20 mouse cellular contexts compared by ENCODE assay signal in genomic region chr11:97666794-97667193, GRCm38 (mm10). TPM values are rescaled to one million over a fixed set of nuclear protein-coding genes. Genes with fewer than 3 reads are reported as not detected.
DNase-seq lines count a peak whose midpoint lies in the region; ATAC-seq and TF ChIP-seq lines count a peak whose summit lies in the region.
"Had no signal": no experiment of that assay in that cellular context is flagged by ENCODE, and none has a peak within 500 bp of the region (broad histone marks: within the 10 kb centered on the region; RNA-seq: fewer than 3 reads in every experiment).

No protein-coding gene starts in this region.

- peaks cover 6% of the 10 kb centered on the region for H3K27me3 ChIP-seq in forebrain, embryonic 11.5 days (ENCODE audit: control insufficient read depth, insufficient read depth, low read length)
- H3K27me3 ChIP-seq in forebrain, postnatal 0 days (ENCODE audit: insufficient read depth, low read length): no peaks in the 10 kb centered on the region
- H3K27me3 ChIP-seq in hindbrain, embryonic 10.5 days (ENCODE audit: insufficient read depth, poor library complexity, severe bottlenecking): peaks cover 12% of the 10 kb centered on the region
- peaks cover 8% of the 10 kb centered on the region for H3K27me3 ChIP-seq in hindbrain, embryonic 12.5 days
- H3K27me3 ChIP-seq in ES-Bruce4 (ENCODE audit: control insufficient read depth, insufficient read depth, low read length, poor library complexity, severe bottlenecking): no peaks in the 10 kb centered on the region
- peaks cover 8% of the 10 kb centered on the region for H3K27me3 ChIP-seq in embryonic facial prominence, embryonic 10.5 days (replicated peaks; ENCODE audit: low read depth, poor library complexity, severe bottlenecking)
- H3K27me3 ChIP-seq in liver, embryonic 12.5 days (replicated peaks): peaks cover 84% of the 10 kb centered on the region
- H3K27me3 ChIP-seq: CH12.LX had no signal

- DNase-seq in forebrain, embryonic 11.5 days (ENCODE audit: low spot score): peak; percentile 53
- DNase-seq in forebrain, postnatal 0 days: no peak
- no peak for DNase-seq in hindbrain, embryonic 10.5 days (ENCODE audit: low spot score)
- DNase-seq in embryonic facial prominence, embryonic 10.5 days (ENCODE audit: low spot score): no peak
- DNase-seq: adrenal gland, postnatal 14 days; cerebellum, adult 9-11 months; gastrocnemius, postnatal 10 days; heart, postnatal 10 days; kidney, adult 2 months had no signal

- H3K9me3 ChIP-seq in forebrain, embryonic 11.5 days (ENCODE audit: control insufficient read depth, low read length): no peaks in the 10 kb centered on the region
- no peaks in the 10 kb centered on the region for H3K9me3 ChIP-seq in forebrain, postnatal 0 days (ENCODE audit: low read length)
- H3K9me3 ChIP-seq in hindbrain, embryonic 10.5 days: no peaks in the 10 kb centered on the region; the same call in 1 of the 2 replicates
- no peaks in the 10 kb centered on the region for H3K9me3 ChIP-seq in hindbrain, embryonic 12.5 days (replicated peaks)
- no peaks in the 10 kb centered on the region for H3K9me3 ChIP-seq in ES-Bruce4 (replicated peaks; ENCODE audit: control insufficient read depth, insufficient read depth, low read length, poor library complexity, severe bottlenecking)
- H3K9me3 ChIP-seq in embryonic facial prominence, embryonic 10.5 days: no peaks in the 10 kb centered on the region
- no peaks in the 10 kb centered on the region for H3K9me3 ChIP-seq in liver, embryonic 12.5 days (replicated peaks)
- H3K9me3 ChIP-seq: embryonic facial prominence, embryonic 15.5 days; forebrain, embryonic 13.5 days; hindbrain, embryonic 15.5 days had no signal

- H3K4me2 ChIP-seq in forebrain, embryonic 11.5 days (ENCODE audit: low read depth, low read length, severe bottlenecking): no peak overlapping the region
- H3K4me2 ChIP-seq in forebrain, postnatal 0 days (ENCODE audit: low read depth): no peak overlapping the region
- H3K4me2 ChIP-seq in hindbrain, embryonic 12.5 days (replicated peaks): no peak overlapping the region
- H3K4me2 ChIP-seq in liver, embryonic 12.5 days: no peak overlapping the region
- H3K4me2 ChIP-seq: embryonic facial prominence, embryonic 15.5 days; forebrain, embryonic 13.5 days; hindbrain, embryonic 15.5 days had no signal

- H3K27ac ChIP-seq in forebrain, embryonic 11.5 days (ENCODE audit: low read depth, low read length): no peak overlapping the region
- H3K27ac ChIP-seq in forebrain, postnatal 0 days (ENCODE audit: low read depth, low read length): no peak overlapping the region
- H3K27ac ChIP-seq in hindbrain, embryonic 10.5 days: no peak overlapping the region
- H3K27ac ChIP-seq in hindbrain, embryonic 12.5 days: no peak overlapping the region
- peak overlapping the region; percentile 3; the same call in 1 of the 2 replicates for H3K27ac ChIP-seq in ES-Bruce4 (ENCODE audit: insufficient read depth, low read length)
- 0 out of 2 replicates have a peak overlapping the region, but pooled peaks have one; percentile 2 for H3K27ac ChIP-seq in embryonic facial prominence, embryonic 10.5 days (replicated peaks)
- H3K27ac ChIP-seq in liver, embryonic 12.5 days: no peak overlapping the region
- H3K27ac ChIP-seq: embryonic facial prominence, embryonic 15.5 days; forebrain, embryonic 13.5 days; hindbrain, embryonic 15.5 days had no signal

- no peak overlapping the region for H3K4me3 ChIP-seq in forebrain, embryonic 11.5 days (ENCODE audit: low read depth, low read length)
- H3K4me3 ChIP-seq in forebrain, postnatal 0 days (ENCODE audit: low read depth, low read length): no peak overlapping the region
- H3K4me3 ChIP-seq in hindbrain, embryonic 10.5 days: peak overlapping the region; percentile 9; the same call in 1 of the 2 replicates
- no peak overlapping the region for H3K4me3 ChIP-seq in hindbrain, embryonic 12.5 days
- H3K4me3 ChIP-seq in ES-Bruce4 (ENCODE audit: low read depth, low read length): peak overlapping the region; percentile 36
- no peak overlapping the region for H3K4me3 ChIP-seq in embryonic facial prominence, embryonic 10.5 days
- no peak overlapping the region for H3K4me3 ChIP-seq in liver, embryonic 12.5 days
- H3K4me3 ChIP-seq: embryonic facial prominence, embryonic 15.5 days; erythroblast, embryonic 14.5 days; hindbrain, embryonic 15.5 days had no signal

- no peak for TF ChIP-seq CTCF in forebrain, postnatal 0 days (IDR thresholded peaks at IDR 0.05; ENCODE audit: low read depth)
- no peak for TF ChIP-seq CTCF in ES-Bruce4 (IDR thresholded peaks at IDR 0.05; ENCODE audit: low read depth, low read length)

- H3K36me3 ChIP-seq in forebrain, embryonic 11.5 days (ENCODE audit: control insufficient read depth, insufficient read depth, low read length): peaks cover 14% of the 10 kb centered on the region
- H3K36me3 ChIP-seq in forebrain, postnatal 0 days (ENCODE audit: insufficient read depth): peaks cover 28% of the 10 kb centered on the region
- peaks cover 69% of the 10 kb centered on the region for H3K36me3 ChIP-seq in hindbrain, embryonic 10.5 days
- H3K36me3 ChIP-seq in hindbrain, embryonic 12.5 days: peaks cover 66% of the 10 kb centered on the region
- H3K36me3 ChIP-seq in ES-Bruce4 (ENCODE audit: control insufficient read depth, insufficient read depth, low read length, poor library complexity, severe bottlenecking): peaks cover 19% of the 10 kb centered on the region
- H3K36me3 ChIP-seq in embryonic facial prominence, embryonic 10.5 days (replicated peaks): peaks cover 68% of the 10 kb centered on the region
- H3K36me3 ChIP-seq in liver, embryonic 12.5 days: peaks cover 33% of the 10 kb centered on the region

- TF ChIP-seq EP300 in ES-Bruce4 (IDR thresholded peaks at IDR 0.05; ENCODE audit: insufficient read depth, low read depth, low read length): no peak

- no peak for TF ChIP-seq POLR2A in ES-Bruce4 (IDR thresholded peaks at IDR 0.05; ENCODE audit: insufficient read depth, low read length)

- ATAC-seq in forebrain, embryonic 11.5 days (replicated peaks; ENCODE audit: low FRiP score): no peak
- no peak for ATAC-seq in forebrain, postnatal 0 days
- ATAC-seq in hindbrain, embryonic 12.5 days (ENCODE audit: low FRiP score): no peak
- ATAC-seq in liver, embryonic 12.5 days: no peak
- ATAC-seq: activated CD4-positive, CD25-positive, alpha-beta regulatory T cell, adult 4 months; forebrain, embryonic 13.5 days; intestine, embryonic 16.5 days had no signal

- peaks cover 14% of the 10 kb centered on the region for H3K4me1 ChIP-seq in forebrain, embryonic 11.5 days (replicated peaks; ENCODE audit: control insufficient read depth, insufficient read depth, low read length)
- peaks cover 16% of the 10 kb centered on the region; the same call in 1 of the 2 replicates for H3K4me1 ChIP-seq in forebrain, postnatal 0 days (ENCODE audit: insufficient read depth)
- peaks cover 75% of the 10 kb centered on the region for H3K4me1 ChIP-seq in hindbrain, embryonic 10.5 days (replicated peaks)
- H3K4me1 ChIP-seq in hindbrain, embryonic 12.5 days: peaks cover 40% of the 10 kb centered on the region
- peaks cover 12% of the 10 kb centered on the region for H3K4me1 ChIP-seq in ES-Bruce4 (ENCODE audit: control insufficient read depth, insufficient read depth, low read length)
- peaks cover 68% of the 10 kb centered on the region for H3K4me1 ChIP-seq in embryonic facial prominence, embryonic 10.5 days
- H3K4me1 ChIP-seq in liver, embryonic 12.5 days: peaks cover 51% of the 10 kb centered on the region

- WGBS in forebrain, embryonic 11.5 days: 95% methylated on average over 15 of the region's 15 CpGs
- 96% methylated on average over 15 of the region's 15 CpGs for WGBS in forebrain, postnatal 0 days
- WGBS in hindbrain, embryonic 10.5 days: 94% methylated on average over 15 of the region's 15 CpGs
- 92% methylated on average over 15 of the region's 15 CpGs for WGBS in hindbrain, embryonic 12.5 days
- WGBS in embryonic facial prominence, embryonic 10.5 days: 91% methylated on average over 15 of the region's 15 CpGs
- 69% methylated on average over 15 of the region's 15 CpGs for WGBS in liver, embryonic 12.5 days (ENCODE audit: insufficient replicate concordance)

- H3K9ac ChIP-seq in forebrain, embryonic 11.5 days (ENCODE audit: low read length): no peak overlapping the region
- no peak overlapping the region for H3K9ac ChIP-seq in forebrain, postnatal 0 days
- no peak overlapping the region for H3K9ac ChIP-seq in hindbrain, embryonic 12.5 days
- H3K9ac ChIP-seq in ES-Bruce4 (ENCODE audit: low read depth, poor library complexity, severe bottlenecking): peak overlapping the region; percentile 41
- no peak overlapping the region for H3K9ac ChIP-seq in liver, embryonic 12.5 days
- H3K9ac ChIP-seq: embryonic facial prominence, embryonic 15.5 days; forebrain, embryonic 13.5 days; hindbrain, embryonic 15.5 days had no signal

RNA-seq across cellular contexts. Expression of gene Mllt6, which starts 3.6 kb away (rescaled TPM):
- polyA plus RNA-seq in forebrain, embryonic 11.5 days (2014; fragmentation: Nextera tagmentation; extraction: Ambion mirVana): 3.4 and 4.9 TPM in 2 replicates
- 42.2 and 48.1 TPM in 2 replicates for total RNA-seq in forebrain, postnatal 0 days (2014; rRNA removed)
- polyA plus RNA-seq in forebrain, postnatal 0 days (2015; fragmentation: Nextera tagmentation; extraction: Ambion mirVana): 1.7 TPM in 2 replicates
- 2.1 and 2.2 TPM in 2 replicates for polyA plus RNA-seq in hindbrain, embryonic 10.5 days (2016; fragmentation: Nextera tagmentation; extraction: Ambion mirVana)
- 2.9 and 3.5 TPM in 2 replicates for polyA plus RNA-seq in hindbrain, embryonic 12.5 days (2016; fragmentation: Nextera tagmentation; extraction: Ambion mirVana)
- 23.7 and 25.2 TPM in 2 replicates for polyA plus RNA-seq in ES-Bruce4 (2011; ENCODE audit: insufficient read depth, insufficient read length, low read depth, missing spikeins)
- 2.1 and 2.2 TPM in 2 replicates for polyA plus RNA-seq in embryonic facial prominence, embryonic 10.5 days (2016; fragmentation: Nextera tagmentation; extraction: Ambion mirVana)
- 0.32 and 0.33 TPM in 2 replicates for polyA plus RNA-seq in liver, embryonic 12.5 days (2016; fragmentation: Nextera tagmentation; extraction: Ambion mirVana)

RNA-seq across cellular contexts. Expression of gene Cisd3, which starts 18.8 kb away (rescaled TPM):
- 13.5 and 14.0 TPM in 2 replicates for polyA plus RNA-seq in forebrain, embryonic 11.5 days (2014; fragmentation: Nextera tagmentation; extraction: Ambion mirVana)
- total RNA-seq in forebrain, postnatal 0 days (2014; rRNA removed): 14.4 and 15.5 TPM in 2 replicates
- 27.2 and 27.8 TPM in 2 replicates for polyA plus RNA-seq in forebrain, postnatal 0 days (2015; fragmentation: Nextera tagmentation; extraction: Ambion mirVana)
- 18.3 and 24.0 TPM in 2 replicates for polyA plus RNA-seq in hindbrain, embryonic 10.5 days (2016; fragmentation: Nextera tagmentation; extraction: Ambion mirVana)
- polyA plus RNA-seq in hindbrain, embryonic 12.5 days (2016; fragmentation: Nextera tagmentation; extraction: Ambion mirVana): 14.7 and 17.1 TPM in 2 replicates
- 62.3 and 77.2 TPM in 2 replicates for polyA plus RNA-seq in ES-Bruce4 (2011; ENCODE audit: insufficient read depth, insufficient read length, low read depth, missing spikeins)
- 18.2 and 20.0 TPM in 2 replicates for polyA plus RNA-seq in embryonic facial prominence, embryonic 10.5 days (2016; fragmentation: Nextera tagmentation; extraction: Ambion mirVana)
- polyA plus RNA-seq in liver, embryonic 12.5 days (2016; fragmentation: Nextera tagmentation; extraction: Ambion mirVana): 12.6 and 14.7 TPM in 2 replicates
- polyA plus RNA-seq: erythroblast, embryonic 14.5 days had no signal

RNA-seq across cellular contexts. Expression of gene Pcgf2, which starts 33.5 kb away (rescaled TPM):
- 24.2 and 25.9 TPM in 2 replicates for polyA plus RNA-seq in forebrain, embryonic 11.5 days (2014; fragmentation: Nextera tagmentation; extraction: Ambion mirVana)
- 13.0 and 21.9 TPM in 2 replicates for total RNA-seq in forebrain, postnatal 0 days (2014; rRNA removed)
- 10.0 and 12.6 TPM in 2 replicates for polyA plus RNA-seq in forebrain, postnatal 0 days (2015; fragmentation: Nextera tagmentation; extraction: Ambion mirVana)
- polyA plus RNA-seq in hindbrain, embryonic 10.5 days (2016; fragmentation: Nextera tagmentation; extraction: Ambion mirVana): 15.6 and 17.0 TPM in 2 replicates
- polyA plus RNA-seq in hindbrain, embryonic 12.5 days (2016; fragmentation: Nextera tagmentation; extraction: Ambion mirVana): 23.3 and 24.7 TPM in 2 replicates
- 74.6 and 84.0 TPM in 2 replicates for polyA plus RNA-seq in ES-Bruce4 (2011; ENCODE audit: insufficient read depth, insufficient read length, low read depth, missing spikeins)
- polyA plus RNA-seq in embryonic facial prominence, embryonic 10.5 days (2016; fragmentation: Nextera tagmentation; extraction: Ambion mirVana): 23.2 and 24.1 TPM in 2 replicates
- 5.0 and 5.1 TPM in 2 replicates for polyA plus RNA-seq in liver, embryonic 12.5 days (2016; fragmentation: Nextera tagmentation; extraction: Ambion mirVana)

RNA-seq across cellular contexts. Expression of gene Psmb3, which starts 36.4 kb away (rescaled TPM):
- polyA plus RNA-seq in forebrain, embryonic 11.5 days (2014; fragmentation: Nextera tagmentation; extraction: Ambion mirVana): 463 and 510 TPM in 2 replicates
- total RNA-seq in forebrain, postnatal 0 days (2014; rRNA removed): 322 and 350 TPM in 2 replicates
- polyA plus RNA-seq in forebrain, postnatal 0 days (2015; fragmentation: Nextera tagmentation; extraction: Ambion mirVana): 499 and 621 TPM in 2 replicates
- 642 and 643 TPM in 2 replicates for polyA plus RNA-seq in hindbrain, embryonic 10.5 days (2016; fragmentation: Nextera tagmentation; extraction: Ambion mirVana)
- 375 and 438 TPM in 2 replicates for polyA plus RNA-seq in hindbrain, embryonic 12.5 days (2016; fragmentation: Nextera tagmentation; extraction: Ambion mirVana)
- 296 and 332 TPM in 2 replicates for polyA plus RNA-seq in ES-Bruce4 (2011; ENCODE audit: insufficient read depth, insufficient read length, low read depth, missing spikeins)
- polyA plus RNA-seq in embryonic facial prominence, embryonic 10.5 days (2016; fragmentation: Nextera tagmentation; extraction: Ambion mirVana): 634 and 654 TPM in 2 replicates
- polyA plus RNA-seq in liver, embryonic 12.5 days (2016; fragmentation: Nextera tagmentation; extraction: Ambion mirVana): 364 and 370 TPM in 2 replicates

RNA-seq across cellular contexts. Expression of gene Epop, which starts 37.3 kb away (rescaled TPM):
- 13.8 and 15.8 TPM in 2 replicates for polyA plus RNA-seq in forebrain, embryonic 11.5 days (2014; fragmentation: Nextera tagmentation; extraction: Ambion mirVana)
- total RNA-seq in forebrain, postnatal 0 days (2014; rRNA removed): 5.0 and 6.8 TPM in 2 replicates
- 3.6 and 4.1 TPM in 2 replicates for polyA plus RNA-seq in forebrain, postnatal 0 days (2015; fragmentation: Nextera tagmentation; extraction: Ambion mirVana)
- 13.4 and 14.3 TPM in 2 replicates for polyA plus RNA-seq in hindbrain, embryonic 10.5 days (2016; fragmentation: Nextera tagmentation; extraction: Ambion mirVana)
- 11.2 and 11.7 TPM in 2 replicates for polyA plus RNA-seq in hindbrain, embryonic 12.5 days (2016; fragmentation: Nextera tagmentation; extraction: Ambion mirVana)
- 39.3 and 44.1 TPM in 2 replicates for polyA plus RNA-seq in ES-Bruce4 (2011; ENCODE audit: insufficient read depth, insufficient read length, low read depth, missing spikeins)
- polyA plus RNA-seq in embryonic facial prominence, embryonic 10.5 days (2016; fragmentation: Nextera tagmentation; extraction: Ambion mirVana): 13.0 and 14.4 TPM in 2 replicates
- polyA plus RNA-seq in liver, embryonic 12.5 days (2016; fragmentation: Nextera tagmentation; extraction: Ambion mirVana): 3.6 and 4.1 TPM in 2 replicates
- total RNA-seq: MEL had no signal

Comparison
In these comparisons a context has a peak if more than half of its experiments do, and no peak if none do; other contexts are left out.
1. H3K4me3 ChIP-seq: peak in hindbrain, embryonic 10.5 days (single experiment) and ES-Bruce4 (single experiment); none in forebrain, embryonic 11.5 days (single experiment), forebrain, postnatal 0 days (single experiment), hindbrain, embryonic 12.5 days (single experiment), embryonic facial prominence, embryonic 10.5 days (single experiment) and liver, embryonic 12.5 days (single experiment).
2. H3K27ac ChIP-seq: peak in ES-Bruce4 (single experiment) and embryonic facial prominence, embryonic 10.5 days (single experiment); none in forebrain, embryonic 11.5 days (single experiment), forebrain, postnatal 0 days (single experiment), hindbrain, embryonic 10.5 days (single experiment), hindbrain, embryonic 12.5 days (single experiment) and liver, embryonic 12.5 days (single experiment).